Mouse (Mus musculus) MEL (cell line): ENCODE data around the gene Prpsap1. TPM values are rescaled to one million over a fixed set of nuclear protein-coding genes. Genes with fewer than 3 reads are reported as not detected.

Experiments used
- DNase-seq: peaks from one replicate; pipeline ENCODE4 v3.0.0; 2011; ENCODE audit warnings: low read depth, low spot score
- H3K27ac ChIP-seq: 2 replicates; pipeline ENCODE4 v1.5.1; 2012; ENCODE audit warnings: low read depth, mild to moderate bottlenecking, control low read depth, low read length, moderate library complexity; ENCODE audit not compliant: control insufficient read depth
- H3K27me3 ChIP-seq, 2 experiments: fragments of 150-350 bp in 1 of 2; sonication (generic) in 1 of 2; 2 replicates each; pipeline ENCODE4 v1.6.1; 2012; ENCODE audit warnings: low read length in 2 of 2, mild to moderate bottlenecking in 2 of 2, improper control_type of control experiment in 1 of 2, moderate library complexity in 1 of 2; ENCODE audit not compliant: insufficient read depth in 2 of 2, control insufficient read depth in 1 of 2
- H3K36me3 ChIP-seq, 2 experiments: 2 replicates each; pipeline ENCODE4 v1.6.1; 2012 to 2014; ENCODE audit warnings: low read length in 2 of 2, improper control_type of control experiment in 1 of 2, inconsistent platforms in 1 of 2, mild to moderate bottlenecking in 1 of 2; ENCODE audit not compliant: insufficient read depth in 2 of 2, control insufficient read depth in 1 of 2
- H3K4me1 ChIP-seq, 2 experiments: fragments of 150-350 bp in 1 of 2; sonication (generic) in 1 of 2; 2 replicates each; pipeline ENCODE4 v1.6.1; 2012; ENCODE audit warnings: low read length in 2 of 2, improper control_type of control experiment in 1 of 2, mild to moderate bottlenecking in 1 of 2; ENCODE audit not compliant: insufficient read depth in 2 of 2, control insufficient read depth in 1 of 2
- H3K4me3 ChIP-seq, 2 experiments: fragments of 150-350 bp in 1 of 2; sonication (generic) in 1 of 2; 2 replicates each; pipeline ENCODE4 v1.5.1; 2012; ENCODE audit warnings: low read depth in 2 of 2, low read length in 2 of 2, mild to moderate bottlenecking in 2 of 2, moderate library complexity in 2 of 2, control low read depth in 1 of 2, improper control_type of control experiment in 1 of 2; ENCODE audit not compliant: control insufficient read depth in 1 of 2, insufficient read depth in 1 of 2
- H3K79me2 ChIP-seq: 2 replicates; pipeline ENCODE4 v1.6.1; 2012; ENCODE audit warnings: mild to moderate bottlenecking, low read length, moderate library complexity; ENCODE audit not compliant: control insufficient read depth, poor library complexity, insufficient read depth
- H3K9ac ChIP-seq: 2 replicates; pipeline ENCODE4 v1.6.1; 2012; ENCODE audit warnings: low read depth, mild to moderate bottlenecking, control low read depth, low read length, moderate library complexity; ENCODE audit not compliant: control insufficient read depth, poor library complexity, severe bottlenecking
- H3K9me3 ChIP-seq: fragments of 150-350 bp; sonication (generic); replicated peaks from 2 replicates; pipeline ENCODE4 v1.6.1; 2012; ENCODE audit warnings: mild to moderate bottlenecking, low read length, improper control_type of control experiment, moderate library complexity; ENCODE audit not compliant: insufficient read depth
- CHD2 ChIP-seq: IDR thresholded peaks from 2 replicates; pipeline ENCODE4 v1.6.1; 2011; ENCODE audit warnings: low read length, improper control_type of control experiment
- E2F4 ChIP-seq: IDR thresholded peaks from 2 replicates; pipeline ENCODE4 v1.6.1; 2011; ENCODE audit warnings: low read depth, low read length, improper control_type of control experiment, borderline replicate concordance
- EP300 ChIP-seq, 2 experiments: IDR thresholded peaks; 2 replicates each; pipeline ENCODE4 v1.6.1; 2011; ENCODE audit warnings: improper control_type of control experiment in 2 of 2, low read length in 2 of 2, low read depth in 1 of 2, mild to moderate bottlenecking in 1 of 2
- ETS1 ChIP-seq: IDR thresholded peaks from 2 replicates; pipeline ENCODE4 v1.6.1; 2012; ENCODE audit warnings: low read depth, mild to moderate bottlenecking, inconsistent platforms, low read length, improper control_type of control experiment, moderate library complexity
- GABPA ChIP-seq: IDR thresholded peaks from 2 replicates; pipeline ENCODE4 v1.6.1; 2012; ENCODE audit warnings: low read depth, mild to moderate bottlenecking, inconsistent platforms, low read length, improper control_type of control experiment, moderate library complexity
- GATA1 ChIP-seq: IDR thresholded peaks from 2 replicates; pipeline ENCODE4 v1.6.1; 2011; ENCODE audit warnings: low read depth, low read length, improper control_type of control experiment
- HCFC1 ChIP-seq: IDR thresholded peaks from 2 replicates; pipeline ENCODE4 v1.6.1; 2012; ENCODE audit warnings: low read depth, mild to moderate bottlenecking, inconsistent platforms, low read length, improper control_type of control experiment, moderate library complexity
- JUND ChIP-seq: IDR thresholded peaks from 2 replicates; pipeline ENCODE4 v1.6.1; 2011; ENCODE audit warnings: low read depth, mild to moderate bottlenecking, improper control_type of control experiment, low read length
- KAT2A ChIP-seq: conservative IDR thresholded peaks from 2 replicates; pipeline ENCODE4 v1.6.1; 2012; ENCODE audit warnings: low read depth, low read length, improper control_type of control experiment, inconsistent platforms
- MYB ChIP-seq: IDR thresholded peaks from 2 replicates; pipeline ENCODE4 v1.6.1; 2011; ENCODE audit warnings: mild to moderate bottlenecking, low read depth, low read length, improper control_type of control experiment
- NRF1 ChIP-seq: IDR thresholded peaks from 2 replicates; pipeline ENCODE4 v1.6.1; 2014; ENCODE audit warnings: low read depth, mild to moderate bottlenecking, inconsistent platforms, low read length, improper control_type of control experiment, moderate library complexity; ENCODE audit not compliant: poor library complexity, insufficient read depth, severe bottlenecking
- POLR2A ChIP-seq, 2 experiments: IDR thresholded peaks; 2 replicates each; pipeline ENCODE4 v1.6.1; 2011 to 2012; ENCODE audit warnings: low read length in 2 of 2, mild to moderate bottlenecking in 2 of 2, control low read depth in 1 of 2, improper control_type of control experiment in 1 of 2, low read depth in 1 of 2, moderate library complexity in 1 of 2; ENCODE audit not compliant: control insufficient read depth in 1 of 2, insufficient read depth in 1 of 2, poor library complexity in 1 of 2
- RAD21 ChIP-seq: IDR thresholded peaks from 2 replicates; pipeline ENCODE4 v1.6.1; 2011; ENCODE audit warnings: mild to moderate bottlenecking, low read depth, low read length, improper control_type of control experiment
- RCOR1 ChIP-seq: IDR thresholded peaks from 2 replicates; pipeline ENCODE4 v1.6.1; 2012; ENCODE audit warnings: low read depth, mild to moderate bottlenecking, inconsistent platforms, low read length, improper control_type of control experiment
- SIN3A ChIP-seq: IDR thresholded peaks from 2 replicates; pipeline ENCODE4 v1.6.1; 2012; ENCODE audit warnings: low read length, improper control_type of control experiment, inconsistent platforms
- SMC3 ChIP-seq: IDR thresholded peaks from 2 replicates; pipeline ENCODE4 v1.6.1; 2011; ENCODE audit warnings: low read depth, low read length, improper control_type of control experiment
- TBP ChIP-seq: IDR thresholded peaks from 2 replicates; pipeline ENCODE4 v1.8.0; 2011; ENCODE audit warnings: low read depth, low read length, improper control_type of control experiment
- TCF12 ChIP-seq: IDR thresholded peaks from 2 replicates; pipeline ENCODE4 v1.6.1; 2014; ENCODE audit warnings: low read depth, mild to moderate bottlenecking, inconsistent platforms, low read length, improper control_type of control experiment, moderate library complexity
- UBTF ChIP-seq: IDR thresholded peaks from 2 replicates; pipeline ENCODE4 v1.6.1; 2012; ENCODE audit warnings: low read depth, mild to moderate bottlenecking, inconsistent platforms, low read length, improper control_type of control experiment, moderate library complexity, borderline replicate concordance; ENCODE audit not compliant: insufficient read depth
- USF1 ChIP-seq: IDR thresholded peaks from 2 replicates; pipeline ENCODE4 v1.6.1; 2014; ENCODE audit warnings: low read depth, mild to moderate bottlenecking, inconsistent platforms, low read length, improper control_type of control experiment, moderate library complexity
- USF2 ChIP-seq, 2 experiments: IDR thresholded peaks; 2 replicates each; pipeline ENCODE4 v1.6.1; 2011 to 2012; ENCODE audit warnings: improper control_type of control experiment in 2 of 2, low read length in 2 of 2, borderline replicate concordance in 1 of 2, inconsistent platforms in 1 of 2, low read depth in 1 of 2, mild to moderate bottlenecking in 1 of 2; ENCODE audit not compliant: insufficient read depth in 1 of 2
- ZC3H11A ChIP-seq: IDR thresholded peaks from 2 replicates; pipeline ENCODE4 v1.6.1; 2012; ENCODE audit warnings: low read depth, mild to moderate bottlenecking, inconsistent platforms, low read length, improper control_type of control experiment
- ZKSCAN1 ChIP-seq: IDR thresholded peaks from 2 replicates; pipeline ENCODE4 v1.6.1; 2012; ENCODE audit warnings: low read depth, mild to moderate bottlenecking, inconsistent platforms, low read length, improper control_type of control experiment, moderate library complexity
- ZMIZ1 ChIP-seq: IDR thresholded peaks from 2 replicates; pipeline ENCODE4 v1.6.1; 2012; ENCODE audit warnings: low read depth, mild to moderate bottlenecking, inconsistent platforms, low read length, improper control_type of control experiment, moderate library complexity
- ZNF384 ChIP-seq: IDR thresholded peaks from 2 replicates; pipeline ENCODE4 v1.6.1; 2012; ENCODE audit warnings: low read depth, mild to moderate bottlenecking, inconsistent platforms, low read length, improper control_type of control experiment
- polyA plus RNA-seq, 2 experiments: library from polyadenylated mRNA; stranded (reverse) in 1 of 2; unstranded in 1 of 2; fragments of >175 nt in 1 of 2; fragments of >200 nt in 1 of 2; gene quantifications; 2 replicates each; pipeline versions ENCODE4 v1.2.1 to v1.2.4; 2012; ENCODE audit warnings: low replicate concordance in 2 of 2, low read depth in 1 of 2; ENCODE audit not compliant: insufficient read length in 2 of 2, insufficient read depth in 1 of 2, missing spikeins in 1 of 2
- total RNA-seq: library from RNA; depleted of rRNA; stranded (reverse); fragments of 300-350 nt; gene quantifications from 2 replicates; pipeline ENCODE4 v1.2.3, GENCODE M21; 2012

Gene Prpsap1
- total and polyA plus RNA-seq, 3 experiments: 112 to 155 TPM; not detected in 1

DNA sequence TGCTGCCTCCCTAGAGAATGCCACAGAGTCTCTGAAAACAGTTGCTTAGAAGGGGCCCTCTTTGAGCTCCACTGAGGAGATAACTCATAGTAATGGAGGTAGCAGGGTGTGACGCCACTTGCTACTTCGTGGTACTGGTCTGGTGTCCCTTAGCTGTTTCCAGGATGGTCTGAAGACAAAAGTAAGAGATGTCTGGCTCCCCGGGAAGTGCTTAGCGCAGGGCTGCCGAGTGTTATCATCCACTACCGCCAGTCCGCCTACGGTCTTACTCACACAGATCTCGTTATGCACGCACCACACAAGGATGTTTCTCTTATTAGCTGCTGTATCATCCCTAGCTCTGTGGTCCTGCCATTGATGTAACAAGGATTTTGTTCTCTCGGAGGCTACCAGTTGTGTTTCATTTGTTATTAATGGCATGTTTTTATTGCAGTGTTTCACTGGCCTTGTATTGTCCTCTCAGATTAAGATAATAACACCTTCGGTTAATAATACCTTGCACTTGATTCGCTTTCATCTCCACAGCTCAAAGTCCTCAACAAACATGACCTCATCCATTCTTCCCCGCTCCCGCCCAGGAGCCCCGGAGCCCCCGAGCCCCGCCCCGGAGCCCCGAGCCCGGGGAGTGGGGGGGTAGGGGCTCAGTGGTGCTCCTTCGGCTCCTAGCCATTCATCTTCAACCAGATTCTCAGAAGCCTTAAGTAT, 63.1 kb downstream of the Prpsap1 start (continued):
- TF ChIP-seq NRF1: no peak
- peak; percentile 92 for TF ChIP-seq TBP
- TF ChIP-seq ZMIZ1: no peak
- no peak for TF ChIP-seq MYB
- no peak for TF ChIP-seq ZKSCAN1
- TF ChIP-seq POLR2A (IDR thresholded peaks at IDR 0.05; ENCODE audit: control insufficient read depth in 1 of 2, insufficient read depth in 1 of 2, low read depth in 1 of 2, low read length in 2 of 2, poor library complexity in 1 of 2): no peak
- TF ChIP-seq UBTF: peak; percentile 80; the same call in 1 of the 2 replicates
- no peak for TF ChIP-seq KAT2A
- 0 out of 2 replicates have a peak, but pooled peaks have one; percentile 37 for TF ChIP-seq TCF12
- no peak for TF ChIP-seq ZC3H11A
- no peak for TF ChIP-seq E2F4
- peak; percentile 50 for TF ChIP-seq SIN3A
- no peak; the same call in 1 of the 2 replicates for TF ChIP-seq RCOR1
- TF ChIP-seq GATA1: peak; percentile 48; the same call in 1 of the 2 replicates
- no peak for TF ChIP-seq USF1
- TF ChIP-seq RAD21: no peak
- TF ChIP-seq HCFC1: no peak
- TF ChIP-seq JUND: no peak
- no peak for TF ChIP-seq ETS1
- no peak for TF ChIP-seq SMC3
- no peak for TF ChIP-seq GABPA
- TF ChIP-seq CHD2: no peak
- no peak for TF ChIP-seq ZNF384
- TF ChIP-seq EP300 (IDR thresholded peaks at IDR 0.05; ENCODE audit: low read depth in 1 of 2, low read length in 2 of 2): peak; percentile 40 to 61

DNA sequence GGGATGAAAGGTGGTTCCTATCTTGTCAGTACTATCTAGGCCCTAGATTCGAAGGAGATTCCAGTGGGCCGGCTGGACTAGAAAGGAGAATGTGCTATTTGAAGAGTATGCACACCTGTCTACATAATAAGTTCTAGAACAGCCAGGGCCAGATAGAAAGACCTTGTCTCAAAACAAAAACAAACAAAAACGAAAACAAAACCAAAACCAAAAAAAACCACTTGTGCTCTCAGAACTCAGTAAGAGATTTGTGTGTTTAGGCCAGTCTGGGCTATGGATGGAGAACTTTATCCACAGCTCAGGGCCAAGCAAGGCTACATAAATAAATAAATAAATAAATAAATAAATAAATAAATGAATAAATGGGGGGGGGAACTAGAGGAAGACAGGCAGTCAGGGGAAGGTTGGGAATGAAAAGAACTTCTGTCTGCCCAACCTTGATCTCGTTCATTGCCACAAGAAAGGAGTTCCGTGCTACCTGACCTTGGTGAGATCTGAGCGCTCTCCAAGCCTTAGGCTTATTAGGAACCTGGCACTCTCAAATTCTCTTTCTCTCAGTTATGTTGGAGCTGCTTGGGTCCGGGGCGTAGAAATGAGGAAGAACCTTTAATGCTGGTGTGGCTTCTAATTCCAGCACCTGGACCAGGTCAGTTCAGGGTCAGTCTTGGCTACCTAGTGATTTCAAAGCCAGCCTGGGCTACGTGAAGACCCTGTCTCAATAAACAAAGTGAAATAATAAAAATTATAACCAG, 64.0 kb downstream of the Prpsap1 start:
- Histone ChIP-seq H3K4me1 (peaks cover 15 to 49% of the 10 kb centered on the region in 2 experiments), H3K4me3 (peak overlapping the region; percentile 34 to 61)

More for the DNA sequence above, 64.0 kb downstream of the Prpsap1 start:
- Histone ChIP-seq H3K27ac (peak overlapping the region; percentile 66), H3K36me3 (peaks cover 0 to 38% of the 10 kb centered on the region in 2 experiments; a peak in 2 of 4 replicates), H3K79me2 (peaks cover 7% of the 10 kb centered on the region), H3K27me3 (no peaks in the 10 kb centered on the region), H3K9me3 (no peaks in the 10 kb centered on the region), H3K9ac (peak overlapping the region; percentile 53)
- DNase-seq: peak; percentile 61
- TF ChIP-seq E2F4 (no peak), UBTF (no peak), KAT2A (no peak), USF2 (IDR thresholded peaks at IDR 0.05; ENCODE audit: borderline replicate concordance in 1 of 2, insufficient read depth in 1 of 2, low read depth in 1 of 2, low read length in 2 of 2) (no peak), ZNF384 (no peak), EP300 (IDR thresholded peaks at IDR 0.05; ENCODE audit: low read depth in 1 of 2, low read length in 2 of 2) (peak in 1 of 2 experiments; percentile 27; a peak in 1 of 4 replicates), ZKSCAN1 (no peak), GATA1 (0 out of 2 replicates have a peak, but pooled peaks have one; percentile 19), ETS1 (peak; percentile 42; the same call in 1 of the 2 replicates)
